In genomic region chr4:142447529-142447928, GRCm38 (mm10) we compare ENCODE assay signal across 10 mouse cellular contexts.
DNase-seq lines count a peak whose midpoint lies in the region; ATAC-seq lines count a peak whose summit lies in the region.
"Had no signal": no experiment of that assay in that cellular context is flagged by ENCODE, and none has a peak within 500 bp of the region (broad histone marks: within the 10 kb centered on the region; RNA-seq: fewer than 3 reads in every experiment).

No protein-coding gene starts in this region.

- WGBS in limb, embryonic 12.5 days: 66% methylated on average over 7 of the region's 7 CpGs
- WGBS in limb, embryonic 10.5 days: 63% methylated on average over 7 of the region's 7 CpGs

- no peak overlapping the region for H3K4me2 ChIP-seq in limb, embryonic 12.5 days
- H3K4me2 ChIP-seq: heart, embryonic 15.5 days had no signal

- ATAC-seq in limb, embryonic 12.5 days (ENCODE audit: insufficient number of reproducible peaks, insufficient read depth, low FRiP score, low TSS enrichment, low read depth): no peak

- H3K36me3 ChIP-seq in limb, embryonic 12.5 days: no peaks in the 10 kb centered on the region
- H3K36me3 ChIP-seq in limb, embryonic 10.5 days: no peaks in the 10 kb centered on the region
- H3K36me3 ChIP-seq: heart, embryonic 15.5 days; midbrain, embryonic 10.5 days had no signal

- peak; percentile 20 for DNase-seq in adrenal gland, postnatal 14 days
- DNase-seq in adrenal gland, postnatal 25 days: no peak
- DNase-seq in limb, embryonic 10.5 days (ENCODE audit: low spot score): no peak
- peak; percentile 64 to 81 for DNase-seq in left cerebral cortex, adult 9 months (ENCODE audit: low spot score in 2 of 2)
- DNase-seq in right cerebral cortex, postnatal 10 days (ENCODE audit: low spot score in 2 of 2): peak; percentile 51 to 70
- no peak for DNase-seq in ovary, postnatal 10 days (ENCODE audit: low spot score)
- no peak for DNase-seq in retina, postnatal 1 day

- no peak overlapping the region for H3K4me3 ChIP-seq in limb, embryonic 12.5 days (replicated peaks)
- no peak overlapping the region for H3K4me3 ChIP-seq in limb, embryonic 10.5 days
- H3K4me3 ChIP-seq: heart, embryonic 15.5 days; midbrain, embryonic 10.5 days had no signal

- 0 out of 2 replicates have a peak overlapping the region, but pooled peaks have one; percentile 50 for H3K27ac ChIP-seq in limb, embryonic 12.5 days
- no peak overlapping the region for H3K27ac ChIP-seq in limb, embryonic 10.5 days
- H3K27ac ChIP-seq: heart, embryonic 15.5 days; midbrain, embryonic 10.5 days had no signal

- H3K9me3 ChIP-seq in limb, embryonic 12.5 days: no peaks in the 10 kb centered on the region
- H3K9me3 ChIP-seq in limb, embryonic 10.5 days (replicated peaks): no peaks in the 10 kb centered on the region
- H3K9me3 ChIP-seq: heart, embryonic 15.5 days; midbrain, embryonic 10.5 days had no signal

- peaks cover 25% of the 10 kb centered on the region for H3K4me1 ChIP-seq in limb, embryonic 12.5 days (replicated peaks)
- peaks cover 17% of the 10 kb centered on the region for H3K4me1 ChIP-seq in limb, embryonic 10.5 days
- H3K4me1 ChIP-seq: heart, embryonic 15.5 days had no signal

- H3K9ac ChIP-seq in limb, embryonic 12.5 days (replicated peaks): no peak overlapping the region
- H3K9ac ChIP-seq: heart, embryonic 15.5 days had no signal

- no peaks in the 10 kb centered on the region for H3K27me3 ChIP-seq in limb, embryonic 12.5 days
- 0 out of 2 replicates have a peak, but pooled peaks cover 1% of the 10 kb centered on the region for H3K27me3 ChIP-seq in limb, embryonic 10.5 days (ENCODE audit: low read depth, poor library complexity, severe bottlenecking)

Comparison
In these comparisons a context has a peak if more than half of its experiments do, and no peak if none do; other contexts are left out.
1. DNase-seq: peak in adrenal gland, postnatal 14 days (single experiment), left cerebral cortex, adult 9 months (2 of 2) and right cerebral cortex, postnatal 10 days (2 of 2); none in adrenal gland, postnatal 25 days (single experiment), limb, embryonic 10.5 days (single experiment), ovary, postnatal 10 days (single experiment) and retina, postnatal 1 day (single experiment).